Mouse (Mus musculus): ENCODE results near the gene Ppp2r5d.

The Ppp2r5d gene

GRCm38 (mm10) chr17:46679843-46680759 lies 24.8 kb downstream of the Ppp2r5d start:
- peak; percentile 74 for DNase-seq

- no peak for DNase-seq
Observed at GRCm38 (mm10) chr17:46678911-46679310, 26.0 kb downstream of the Ppp2r5d start.

GRCm38 (mm10) chr17:46678416-46678815 lies 26.5 kb downstream of the Ppp2r5d start, which contains the start of gene Mea1:
TSS of gene Mea1 (plus strand) at chr17:46678793.
- DNase-seq, result no peak

GRCm38 (mm10) chr17:46674530-46675283 lies 30.2 kb downstream of the Ppp2r5d start:
- no peak for DNase-seq

- DNase-seq, result peak; percentile 85
Observed at GRCm38 (mm10) chr17:46673850-46674529, 30.9 kb downstream of the Ppp2r5d start, which contains the start of gene Rrp36. TSS of gene Rrp36 (minus strand) at chr17:46674352.

- DNase-seq, result no peak
Observed at GRCm38 (mm10) chr17:46669911-46670310, 35.0 kb downstream of the Ppp2r5d start.

- no peak for DNase-seq
Observed at GRCm38 (mm10) chr17:46667712-46668111, 37.2 kb downstream of the Ppp2r5d start.

GRCm38 (mm10) chr17:46662730-46663129 lies 42.2 kb downstream of the Ppp2r5d start:
- DNase-seq, result no peak

GRCm38 (mm10) chr17:46661981-46662380 lies 42.9 kb downstream of the Ppp2r5d start:
- DNase-seq, result no peak

GRCm38 (mm10) chr17:46661351-46661750 lies 43.6 kb downstream of the Ppp2r5d start:
- no peak for DNase-seq

GRCm38 (mm10) chr17:46656054-46656453 lies 48.9 kb downstream of the Ppp2r5d start:
- DNase-seq, result no peak

GRCm38 (mm10) chr17:46651755-46652547 lies 53.0 kb downstream of the Ppp2r5d start:
- DNase-seq, result no peak

- DNase-seq, result no peak
Observed at GRCm38 (mm10) chr17:46651292-46651691, 53.6 kb downstream of the Ppp2r5d start.

GRCm38 (mm10) chr17:46650232-46651031 lies 54.5 kb downstream of the Ppp2r5d start, which contains the start of gene Cul7:
TSS of gene Cul7 (plus strand) at chr17:46650337.
- DNase-seq, result peak; percentile 89

GRCm38 (mm10) chr17:46649811-46650210 lies 55.1 kb downstream of the Ppp2r5d start:
- DNase-seq, result no peak

GRCm38 (mm10) chr17:46648436-46648835 lies 56.5 kb downstream of the Ppp2r5d start:
- DNase-seq, result no peak

GRCm38 (mm10) chr17:46647279-46647678 lies 57.6 kb downstream of the Ppp2r5d start:
- no peak for DNase-seq

- no peak for DNase-seq
Observed at GRCm38 (mm10) chr17:46646322-46646662, 58.6 kb downstream of the Ppp2r5d start.

- DNase-seq, result peak; percentile 98
Observed at GRCm38 (mm10) chr17:46645561-46646321, 59.2 kb downstream of the Ppp2r5d start, which contains the start of the genes Klc4 and Mrpl2. TSS of gene Klc4 (minus strand) at chr17:46646022. TSS of gene Mrpl2 (plus strand) at chr17:46646229.

- no peak for DNase-seq
Observed at GRCm38 (mm10) chr17:46644916-46645475, 59.9 kb downstream of the Ppp2r5d start.
